Mouse (Mus musculus): ENCODE results near the gene Taf1. TPM values are rescaled to one million over a fixed set of nuclear protein-coding genes. Genes with fewer than 3 reads are reported as not detected.
A peak's percentile ranks its signal among the peaks of the same experiment; 100 is the strongest.
"Not testable (repeated sequence)": the region's sequence is repeated elsewhere in the genome, so short reads cannot be mapped to it uniquely, and the experiment has no call there.

The Taf1 gene
- polyA plus RNA-seq (2016; fragmentation: Nextera tagmentation; extraction: Ambion mirVana) = 16.2 and 19.8 TPM in 2 replicates

- Histone ChIP-seq H3K36me3 (peaks cover 25% of the 10 kb centered on the region), H3K27me3 (ENCODE audit: insufficient read depth, poor library complexity, severe bottlenecking) (no peaks in the 10 kb centered on the region), H3K9me3 (no peaks in the 10 kb centered on the region), H3K4me3 (peak within 1 kb of the TSS; percentile 62), H3K27ac (peak within 1 kb of the TSS; percentile 87), H3K4me1 (replicated peaks) (peaks cover 7% of the 10 kb centered on the region)
- DNase-seq (ENCODE audit: low spot score) = peak; percentile 93
- WGBS = 21% methylated on average over 47 of the region's 47 CpGs
Observed at GRCm38 (mm10) chrX:101532347-101533221, at the start of gene Taf1. Gene Taf1, plus strand, starts transcription at chrX:101532734.

- not testable (repeated sequence) for H3K4me3 ChIP-seq; H3K9me3 ChIP-seq; H3K4me1 ChIP-seq (replicated peaks); H3K27ac ChIP-seq; H3K27me3 ChIP-seq (ENCODE audit: insufficient read depth, poor library complexity, severe bottlenecking)
- DNase-seq (ENCODE audit: low spot score) = peak; percentile 29
- H3K36me3 ChIP-seq = peaks cover 11% of the 10 kb centered on the region
- WGBS = 31% methylated on average over 11 of the region's 12 CpGs
Observed at GRCm38 (mm10) chrX:101486487-101487152, 45.9 kb upstream of the Taf1 start.

- peak; percentile 7 for DNase-seq (ENCODE audit: low spot score)
- Histone ChIP-seq H3K27ac (no peak overlapping the region), H3K36me3 (no peaks in the 10 kb centered on the region), H3K4me3 (no peak overlapping the region), H3K4me1 (replicated peaks) (no peaks in the 10 kb centered on the region), H3K27me3 (ENCODE audit: insufficient read depth, poor library complexity, severe bottlenecking) (no peaks in the 10 kb centered on the region), H3K9me3 (no peaks in the 10 kb centered on the region)
- 18% methylated on average over 3 of the region's 3 CpGs for WGBS
Observed at GRCm38 (mm10) chrX:101504636-101505035, 27.9 kb upstream of the Taf1 start.

GRCm38 (mm10) chrX:101515710-101516109 is 16.8 kb upstream of the Taf1 start:
- H3K27me3 ChIP-seq (ENCODE audit: insufficient read depth, poor library complexity, severe bottlenecking) = no peaks in the 10 kb centered on the region
- no peaks in the 10 kb centered on the region for H3K9me3 ChIP-seq
- DNase-seq (ENCODE audit: low spot score) = no peak
- no peak overlapping the region for H3K27ac ChIP-seq
- 9% methylated on average over 2 of the region's 2 CpGs for WGBS
- no peak overlapping the region for H3K4me3 ChIP-seq
- no peaks in the 10 kb centered on the region for H3K4me1 ChIP-seq (replicated peaks)
- no peaks in the 10 kb centered on the region for H3K36me3 ChIP-seq

GRCm38 (mm10) chrX:101518006-101518405 is 14.5 kb upstream of the Taf1 start:
- H3K27ac ChIP-seq = no peak overlapping the region
- no peaks in the 10 kb centered on the region for H3K36me3 ChIP-seq
- no peaks in the 10 kb centered on the region for H3K27me3 ChIP-seq (ENCODE audit: insufficient read depth, poor library complexity, severe bottlenecking)
- H3K4me3 ChIP-seq = no peak overlapping the region
- 92% methylated on average over 4 of the region's 4 CpGs for WGBS
- H3K9me3 ChIP-seq = no peaks in the 10 kb centered on the region
- H3K4me1 ChIP-seq (replicated peaks) = no peaks in the 10 kb centered on the region
- no peak for DNase-seq (ENCODE audit: low spot score)

GRCm38 (mm10) chrX:101522027-101522426 is 10.5 kb upstream of the Taf1 start:
- WGBS = 84% methylated on average over 15 of the region's 15 CpGs
- no peaks in the 10 kb centered on the region for H3K4me1 ChIP-seq (replicated peaks)
- no peak overlapping the region for H3K27ac ChIP-seq
- H3K27me3 ChIP-seq (ENCODE audit: insufficient read depth, poor library complexity, severe bottlenecking) = no peaks in the 10 kb centered on the region
- H3K9me3 ChIP-seq = no peaks in the 10 kb centered on the region
- DNase-seq (ENCODE audit: low spot score) = no peak
- H3K36me3 ChIP-seq = no peaks in the 10 kb centered on the region
- H3K4me3 ChIP-seq = no peak overlapping the region

- 51% methylated on average over 9 of the region's 9 CpGs for WGBS
Observed at GRCm38 (mm10) chrX:101527356-101527755, 5.2 kb upstream of the Taf1 start.

GRCm38 (mm10) chrX:101585455-101585854 is 52.9 kb downstream of the Taf1 start:
- peaks cover 54% of the 10 kb centered on the region for H3K36me3 ChIP-seq
- DNase-seq (ENCODE audit: low spot score) = no peak
- WGBS = 94% methylated on average over 1 of the region's 1 CpGs

More at GRCm38 (mm10) chrX:101527356-101527755, 5.2 kb upstream of the Taf1 start:
- H3K27ac ChIP-seq = no peak overlapping the region
- H3K36me3 ChIP-seq = no peaks in the 10 kb centered on the region
- DNase-seq (ENCODE audit: low spot score) = no peak
- H3K27me3 ChIP-seq (ENCODE audit: insufficient read depth, poor library complexity, severe bottlenecking) = no peaks in the 10 kb centered on the region
- H3K4me1 ChIP-seq (replicated peaks) = no peaks in the 10 kb centered on the region
- H3K4me3 ChIP-seq = peak overlapping the region; percentile 4; the same call in 1 of the 2 replicates
- no peaks in the 10 kb centered on the region for H3K9me3 ChIP-seq

GRCm38 (mm10) chrX:101616183-101616582 is 83.6 kb downstream of the Taf1 start:
- Histone ChIP-seq H3K27ac (no peak overlapping the region), H3K4me3 (no peak overlapping the region), H3K4me1 (replicated peaks) (no peaks in the 10 kb centered on the region), H3K27me3 (ENCODE audit: insufficient read depth, poor library complexity, severe bottlenecking) (peaks cover 3% of the 10 kb centered on the region), H3K36me3 (no peaks in the 10 kb centered on the region), H3K9me3 (no peaks in the 10 kb centered on the region)
- WGBS = 92% methylated on average over 3 of the region's 3 CpGs
- no peak for DNase-seq (ENCODE audit: low spot score)

More at GRCm38 (mm10) chrX:101585455-101585854, 52.9 kb downstream of the Taf1 start:
- Histone ChIP-seq H3K27me3 (ENCODE audit: insufficient read depth, poor library complexity, severe bottlenecking) (no peaks in the 10 kb centered on the region), H3K9me3 (no peaks in the 10 kb centered on the region), H3K4me3 (no peak overlapping the region), H3K27ac (no peak overlapping the region), H3K4me1 (replicated peaks) (no peaks in the 10 kb centered on the region)

- Histone ChIP-seq H3K27ac (no peak overlapping the region), H3K4me1 (replicated peaks) (no peaks in the 10 kb centered on the region), H3K4me3 (no peak overlapping the region), H3K9me3 (no peaks in the 10 kb centered on the region), H3K27me3 (ENCODE audit: insufficient read depth, poor library complexity, severe bottlenecking) (peaks cover 3% of the 10 kb centered on the region; the same call in 1 of the 2 replicates), H3K36me3 (no peaks in the 10 kb centered on the region)
- 79% methylated on average over 10 of the region's 10 CpGs for whole genome bisulfite sequencing
- DNase-seq (ENCODE audit: low spot score) = no peak
Observed at GRCm38 (mm10) chrX:101617889-101618288, 85.4 kb downstream of the Taf1 start.

- 65% methylated on average over 6 of the region's 6 CpGs for WGBS
- H3K4me1 ChIP-seq (replicated peaks) = no peaks in the 10 kb centered on the region
- H3K36me3 ChIP-seq = no peaks in the 10 kb centered on the region
- H3K9me3 ChIP-seq = no peaks in the 10 kb centered on the region
- no peak overlapping the region for H3K4me3 ChIP-seq
- H3K27me3 ChIP-seq (ENCODE audit: insufficient read depth, poor library complexity, severe bottlenecking) = peaks cover 3% of the 10 kb centered on the region; the same call in 1 of the 2 replicates
- no peak for DNase-seq (ENCODE audit: low spot score)
- H3K27ac ChIP-seq = no peak overlapping the region
Observed at GRCm38 (mm10) chrX:101620317-101620716, 87.8 kb downstream of the Taf1 start.

GRCm38 (mm10) chrX:101622539-101622938 is 90.0 kb downstream of the Taf1 start:
- H3K4me3 ChIP-seq = no peak overlapping the region
- peaks cover 3% of the 10 kb centered on the region; the same call in 1 of the 2 replicates for H3K27me3 ChIP-seq (ENCODE audit: insufficient read depth, poor library complexity, severe bottlenecking)
- 47% methylated on average over 3 of the region's 3 CpGs for WGBS
- DNase-seq (ENCODE audit: low spot score) = no peak
- no peaks in the 10 kb centered on the region for H3K9me3 ChIP-seq
- H3K36me3 ChIP-seq = no peaks in the 10 kb centered on the region
- no peaks in the 10 kb centered on the region for H3K4me1 ChIP-seq (replicated peaks)
- H3K27ac ChIP-seq = no peak overlapping the region

Data from hindbrain, embryonic 10.5 days (tissue).